ENCODE assay signal across 13 mouse cellular contexts in genomic region chr1:25430219-25430862, GRCm38 (mm10).
DNase-seq lines count a peak whose midpoint lies in the region; ATAC-seq lines count a peak whose summit lies in the region.
"Had no signal": no experiment of that assay in that cellular context is flagged by ENCODE, and none has a peak within 500 bp of the region (broad histone marks: within the 10 kb centered on the region; RNA-seq: fewer than 3 reads in every experiment).

No protein-coding gene starts in this region.

- H3K9me3 ChIP-seq in kidney, embryonic 15.5 days (replicated peaks): no peaks in the 10 kb centered on the region
- H3K9me3 ChIP-seq in forebrain, embryonic 14.5 days (replicated peaks; ENCODE audit: control insufficient read depth, low read length): no peaks in the 10 kb centered on the region
- H3K9me3 ChIP-seq: limb, embryonic 10.5 days had no signal

- H3K4me2 ChIP-seq in kidney, embryonic 15.5 days: 0 out of 2 replicates have a peak overlapping the region, but pooled peaks have one; percentile 28
- 0 out of 2 replicates have a peak overlapping the region, but pooled peaks have one; percentile 8 for H3K4me2 ChIP-seq in forebrain, embryonic 14.5 days (ENCODE audit: low read length)

- 63% methylated on average over 16 of the region's 16 CpGs for WGBS in kidney, embryonic 15.5 days
- WGBS in forebrain, embryonic 14.5 days: 55% methylated on average over 16 of the region's 16 CpGs

- no peaks in the 10 kb centered on the region for H3K36me3 ChIP-seq in kidney, embryonic 15.5 days
- H3K36me3 ChIP-seq in forebrain, embryonic 14.5 days (ENCODE audit: control insufficient read depth, insufficient read depth, low read length): no peaks in the 10 kb centered on the region
- H3K36me3 ChIP-seq: limb, embryonic 10.5 days had no signal

- DNase-seq in kidney, adult 18-20 months: no peak
- peak; percentile 40 for DNase-seq in brain, adult 2 months (ENCODE audit: low read depth, low spot score)
- peak; percentile 48 for DNase-seq in forebrain, embryonic 14.5 days (ENCODE audit: low spot score)
- peak; percentile 14 to 18 for DNase-seq in layer of hippocampus, postnatal 36 days
- DNase-seq in cerebellum, postnatal 25 days: no peak
- DNase-seq in gastrocnemius, postnatal 10 days: no peak
- DNase-seq: cerebellum, postnatal 14 days; heart, postnatal 36 days; kidney, postnatal 25 days; thymus, postnatal 14 days had no signal

- no peaks in the 10 kb centered on the region for H3K4me1 ChIP-seq in kidney, embryonic 15.5 days
- H3K4me1 ChIP-seq in forebrain, embryonic 14.5 days (ENCODE audit: control insufficient read depth, insufficient read depth, low read length): no peaks in the 10 kb centered on the region
- H3K4me1 ChIP-seq: limb, embryonic 10.5 days had no signal

- H3K4me3 ChIP-seq in kidney, embryonic 15.5 days (replicated peaks): no peak overlapping the region; the same call in 1 of the 2 replicates
- no peak overlapping the region for H3K4me3 ChIP-seq in forebrain, embryonic 14.5 days (ENCODE audit: low read depth, low read length)
- H3K4me3 ChIP-seq: limb, embryonic 10.5 days had no signal

- no peak overlapping the region for H3K27ac ChIP-seq in kidney, embryonic 15.5 days
- H3K27ac ChIP-seq in forebrain, embryonic 14.5 days (ENCODE audit: low read depth, low read length): no peak overlapping the region; the same call in 1 of the 2 replicates
- H3K27ac ChIP-seq: limb, embryonic 10.5 days had no signal

- H3K27me3 ChIP-seq in kidney, embryonic 15.5 days: no peaks in the 10 kb centered on the region
- no peaks in the 10 kb centered on the region for H3K27me3 ChIP-seq in forebrain, embryonic 14.5 days (replicated peaks; ENCODE audit: control insufficient read depth, insufficient read depth, low read length)
- H3K27me3 ChIP-seq: CH12.LX had no signal

- no peak for ATAC-seq in kidney, embryonic 15.5 days (replicated peaks; ENCODE audit: low FRiP score)
- ATAC-seq in forebrain, embryonic 14.5 days: peak; percentile 72

- H3K9ac ChIP-seq in kidney, embryonic 15.5 days: no peak overlapping the region
- H3K9ac ChIP-seq in forebrain, embryonic 14.5 days (ENCODE audit: low read length): no peak overlapping the region

Comparison
In these comparisons a context has a peak if more than half of its experiments do, and no peak if none do; other contexts are left out.
1. DNase-seq: peak in brain, adult 2 months (single experiment), forebrain, embryonic 14.5 days (single experiment) and layer of hippocampus, postnatal 36 days (2 of 2); none in kidney, adult 18-20 months (single experiment), cerebellum, postnatal 25 days (0 of 2) and gastrocnemius, postnatal 10 days (single experiment).